In the genomic region with DNA sequence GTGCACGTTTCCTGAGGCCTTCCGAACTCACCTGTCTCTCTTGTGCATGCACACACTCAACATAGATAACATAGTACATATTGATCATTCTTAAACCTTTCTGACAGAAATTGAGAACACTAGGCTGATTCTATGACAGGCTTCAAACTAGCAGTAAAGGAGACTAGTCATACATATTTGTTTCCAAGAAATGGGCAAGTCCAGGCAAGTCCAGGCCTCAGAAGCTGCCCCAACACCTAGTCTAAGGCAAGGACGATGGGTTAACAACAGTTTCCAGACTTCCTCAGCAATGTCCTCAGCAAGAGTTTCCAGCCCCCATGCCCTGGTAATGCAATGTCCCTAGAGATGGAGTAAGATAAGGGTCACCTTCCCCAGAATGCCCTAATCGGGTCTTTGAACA, we compare ENCODE assay signal across 21 mouse cellular contexts. TPM values are rescaled to one million over a fixed set of nuclear protein-coding genes. Genes with fewer than 3 reads are reported as not detected.
DNase-seq lines count a peak whose midpoint lies in the region; ATAC-seq and TF ChIP-seq lines count a peak whose summit lies in the region.
"Had no signal": no experiment of that assay in that cellular context is flagged by ENCODE, and none has a peak within 500 bp of the region (broad histone marks: within the 10 kb centered on the region; RNA-seq: fewer than 3 reads in every experiment).

No protein-coding gene starts in this region.

- no peaks in the 10 kb centered on the region for H3K9me3 ChIP-seq in heart, embryonic 11.5 days (replicated peaks; ENCODE audit: control insufficient read depth, low read length)
- H3K9me3 ChIP-seq in heart, embryonic 16.5 days (replicated peaks; ENCODE audit: control insufficient read depth, low read length), result no peaks in the 10 kb centered on the region
- H3K9me3 ChIP-seq: embryonic facial prominence, embryonic 12.5 days; forebrain, embryonic 10.5 days; liver, embryonic 12.5 days; megakaryocyte, embryonic 14.5 days; midbrain, embryonic 12.5 days; neural tube, embryonic 15.5 days had no signal

- ATAC-seq in heart, embryonic 11.5 days (replicated peaks; ENCODE audit: insufficient number of reproducible peaks, low FRiP score, low TSS enrichment), result no peak
- ATAC-seq in heart, embryonic 16.5 days (replicated peaks; ENCODE audit: extremely low read depth, insufficient read depth, low FRiP score), result no peak
- ATAC-seq: forebrain, embryonic 16.5 days; liver, embryonic 12.5 days had no signal

- H3K4me2 ChIP-seq in heart, embryonic 11.5 days, result no peak overlapping the region
- no peak overlapping the region for H3K4me2 ChIP-seq in heart, embryonic 16.5 days (ENCODE audit: low read depth, low read length)
- H3K4me2 ChIP-seq: embryonic facial prominence, embryonic 12.5 days; liver, embryonic 12.5 days; midbrain, embryonic 12.5 days; neural tube, embryonic 15.5 days had no signal

- intact Hi-C loops in heart, postnatal 14 days (cut with DNase I), result no loop called here
- intact Hi-C loops in left cerebral cortex, adult 2 months (cut with DNase I), result no loop called here

- no peak overlapping the region for H3K4me3 ChIP-seq in heart, embryonic 11.5 days (ENCODE audit: low read depth, low read length)
- H3K4me3 ChIP-seq in heart, embryonic 16.5 days (ENCODE audit: low read length), result no peak overlapping the region
- no peak overlapping the region for H3K4me3 ChIP-seq in left cerebral cortex, adult 2 months
- H3K4me3 ChIP-seq: embryonic facial prominence, embryonic 12.5 days; forebrain, embryonic 10.5 days; liver, embryonic 12.5 days; megakaryocyte, embryonic 14.5 days; midbrain, embryonic 12.5 days; neural tube, embryonic 15.5 days had no signal

- no peak for DNase-seq in heart, adult 9 months (ENCODE audit: low spot score in 2 of 2)
- no peak for DNase-seq in heart, postnatal 14 days
- no peak for DNase-seq in left cerebral cortex, adult 2 months (ENCODE audit: extremely low spot score in 1 of 2, low spot score in 2 of 2)
- DNase-seq in left cerebral cortex, adult 9 months (ENCODE audit: low spot score in 2 of 2), result no peak
- DNase-seq in natural killer cell, adult 2 months (ENCODE audit: low spot score in 2 of 2), result no peak
- DNase-seq: cerebellum, adult 11-12 months; cerebellum, adult 9-11 months; kidney, adult 18-20 months; left cerebral cortex, postnatal 4 days; lung, adult 18-20 months; right cerebral cortex, postnatal 25 days; spleen, adult 18-20 months had no signal

- peaks cover 18% of the 10 kb centered on the region for H3K4me1 ChIP-seq in heart, embryonic 11.5 days (ENCODE audit: control insufficient read depth, insufficient read depth, low read length)
- peaks cover 60% of the 10 kb centered on the region for H3K4me1 ChIP-seq in heart, embryonic 16.5 days (ENCODE audit: control insufficient read depth, insufficient read depth, low read length)
- H3K4me1 ChIP-seq: embryonic facial prominence, embryonic 12.5 days; forebrain, embryonic 10.5 days; liver, embryonic 12.5 days; midbrain, embryonic 12.5 days; neural tube, embryonic 15.5 days had no signal

- no peaks in the 10 kb centered on the region for H3K27me3 ChIP-seq in heart, embryonic 11.5 days (ENCODE audit: control insufficient read depth, insufficient read depth, low read length)
- H3K27me3 ChIP-seq in heart, embryonic 16.5 days (ENCODE audit: control insufficient read depth, insufficient read depth, low read length), result no peaks in the 10 kb centered on the region
- H3K27me3 ChIP-seq: embryonic facial prominence, embryonic 12.5 days; liver, embryonic 12.5 days; midbrain, embryonic 12.5 days; neural tube, embryonic 15.5 days had no signal

- H3K36me3 ChIP-seq in heart, embryonic 11.5 days (ENCODE audit: control insufficient read depth, insufficient read depth, low read length), result peaks cover 5% of the 10 kb centered on the region
- peaks cover 30% of the 10 kb centered on the region for H3K36me3 ChIP-seq in heart, embryonic 16.5 days (ENCODE audit: control insufficient read depth, insufficient read depth)
- H3K36me3 ChIP-seq: forebrain, embryonic 10.5 days; liver, embryonic 12.5 days; midbrain, embryonic 12.5 days had no signal

- no peak for TF ChIP-seq CTCF in left cerebral cortex, adult 2 months (IDR thresholded peaks at IDR 0.05)

- no peak overlapping the region for H3K27ac ChIP-seq in heart, embryonic 11.5 days (ENCODE audit: low read depth, low read length)
- peak overlapping the region; percentile 56 for H3K27ac ChIP-seq in heart, embryonic 16.5 days (ENCODE audit: low read length)
- H3K27ac ChIP-seq in left cerebral cortex, adult 2 months, result peak overlapping the region; percentile 54; the same call in 1 of the 2 replicates
- H3K27ac ChIP-seq: embryonic facial prominence, embryonic 12.5 days; forebrain, embryonic 10.5 days; liver, embryonic 12.5 days; midbrain, embryonic 12.5 days; neural tube, embryonic 15.5 days had no signal

- 0 out of 2 replicates have a peak overlapping the region, but pooled peaks have one; percentile 24 for H3K9ac ChIP-seq in heart, embryonic 11.5 days (ENCODE audit: low read depth, low read length)
- peak overlapping the region; percentile 8; the same call in 1 of the 2 replicates for H3K9ac ChIP-seq in heart, embryonic 16.5 days (ENCODE audit: low read length)
- H3K9ac ChIP-seq: embryonic facial prominence, embryonic 12.5 days; liver, embryonic 12.5 days; midbrain, embryonic 12.5 days; neural tube, embryonic 15.5 days had no signal

- WGBS in heart, embryonic 11.5 days (ENCODE audit: insufficient replicate concordance), result 74% methylated on average over 4 of the region's 4 CpGs
- 78% methylated on average over 4 of the region's 4 CpGs for WGBS in heart, embryonic 16.5 days

RNA-seq across cellular contexts. Expression of a gene that starts 45.3 kb away (rescaled TPM):
- polyA plus RNA-seq in heart, embryonic 11.5 days (2014; fragmentation: Nextera tagmentation; extraction: Ambion mirVana), result 22.4 and 29.8 TPM in 2 replicates
- polyA plus RNA-seq in heart, embryonic 16.5 days (2015; fragmentation: Nextera tagmentation; extraction: Ambion mirVana), result 24.5 and 24.8 TPM in 2 replicates
- 10 to 100 TPM; 15.3 to 15.4 TPM for total RNA-seq in heart, postnatal 14 days (2021)
- total RNA-seq in left cerebral cortex, adult 2 months (2021), result 10 to 100 TPM; 22.7 to 26.0 TPM

RNA-seq across cellular contexts. Expression of a gene that starts 45.4 kb away (rescaled TPM):
- 8.6 and 8.7 TPM in 2 replicates for polyA plus RNA-seq in heart, embryonic 11.5 days (2014; fragmentation: Nextera tagmentation; extraction: Ambion mirVana)
- polyA plus RNA-seq in heart, embryonic 16.5 days (2015; fragmentation: Nextera tagmentation; extraction: Ambion mirVana), result 7.2 and 7.3 TPM in 2 replicates
- 10 to 100 TPM; 13.9 to 15.7 TPM for total RNA-seq in heart, postnatal 14 days (2021)
- 10 to 100 TPM; 39.3 to 43.4 TPM for total RNA-seq in left cerebral cortex, adult 2 months (2021)

RNA-seq across cellular contexts. Expression of a gene that starts 53.0 kb away (rescaled TPM):
- polyA plus RNA-seq in heart, embryonic 11.5 days (2014; fragmentation: Nextera tagmentation; extraction: Ambion mirVana), result 181 and 186 TPM in 2 replicates
- 426 and 443 TPM in 2 replicates for polyA plus RNA-seq in heart, embryonic 16.5 days (2015; fragmentation: Nextera tagmentation; extraction: Ambion mirVana)
- 1,000 to 10,000 TPM; 1,735 to 2,031 TPM for total RNA-seq in heart, postnatal 14 days (2021)
- 10 to 100 TPM; 56.3 to 62.8 TPM for total RNA-seq in left cerebral cortex, adult 2 months (2021)

Comparison
In these comparisons a context has a peak if more than half of its experiments do, and no peak if none do; other contexts are left out.
1. RNA of a gene that starts 53.0 kb away (total RNA-seq): 1,735 to 2,031 TPM in heart, postnatal 14 days; 56.3 to 62.8 TPM in left cerebral cortex, adult 2 months; every median in the first group is over 10 times any median in the second.